Mouse (Mus musculus): ENCODE data around the gene Ceacam12. TPM values are rescaled to one million over a fixed set of nuclear protein-coding genes. Genes with fewer than 3 reads are reported as not detected.

Gene Ceacam12
- polyA plus RNA-seq (2015; fragmentation: Nextera tagmentation; extraction: Ambion mirVana) = not detected in 2 replicates

GRCm38 (mm10) chr7:18065629-18066028 is at the start of gene Ceacam12:
Gene Ceacam12 (plus strand): TSS chr7:18065929.

Other genes with a start within 250 kb of the Ceacam12 start
- not detected in 2 replicates for gene Gm5155, start 194.2 kb upstream of the Ceacam12 start, polyA plus RNA-seq (2015; fragmentation: Nextera tagmentation; extraction: Ambion mirVana)
- gene Ceacam11, start 93.8 kb upstream of the Ceacam12 start, polyA plus RNA-seq (2015; fragmentation: Nextera tagmentation; extraction: Ambion mirVana) = not detected in 2 replicates
- not detected in 2 replicates for gene Ceacam13, start 56.0 kb upstream of the Ceacam12 start, polyA plus RNA-seq (2015; fragmentation: Nextera tagmentation; extraction: Ambion mirVana)
- not detected in 2 replicates for gene Igfl3, start 110.6 kb downstream of the Ceacam12 start, polyA plus RNA-seq (2015; fragmentation: Nextera tagmentation; extraction: Ambion mirVana)
- not detected in 2 replicates for gene Mill1, start 179.4 kb downstream of the Ceacam12 start, polyA plus RNA-seq (2015; fragmentation: Nextera tagmentation; extraction: Ambion mirVana)

Measured in spleen, postnatal 0 days (tissue).